Mouse (Mus musculus): ENCODE results near the gene Otop3. TPM values are rescaled to one million over a fixed set of nuclear protein-coding genes. Genes with fewer than 3 reads are reported as not detected.
A peak's percentile ranks its signal among the peaks of the same experiment; 100 is the strongest.
"Not testable (repeated sequence)": the region's sequence is repeated elsewhere in the genome, so short reads cannot be mapped to it uniquely, and the experiment has no call there.

The Otop3 gene
- total RNA-seq, 2 experiments from 2014 or later = not detected

DNA sequence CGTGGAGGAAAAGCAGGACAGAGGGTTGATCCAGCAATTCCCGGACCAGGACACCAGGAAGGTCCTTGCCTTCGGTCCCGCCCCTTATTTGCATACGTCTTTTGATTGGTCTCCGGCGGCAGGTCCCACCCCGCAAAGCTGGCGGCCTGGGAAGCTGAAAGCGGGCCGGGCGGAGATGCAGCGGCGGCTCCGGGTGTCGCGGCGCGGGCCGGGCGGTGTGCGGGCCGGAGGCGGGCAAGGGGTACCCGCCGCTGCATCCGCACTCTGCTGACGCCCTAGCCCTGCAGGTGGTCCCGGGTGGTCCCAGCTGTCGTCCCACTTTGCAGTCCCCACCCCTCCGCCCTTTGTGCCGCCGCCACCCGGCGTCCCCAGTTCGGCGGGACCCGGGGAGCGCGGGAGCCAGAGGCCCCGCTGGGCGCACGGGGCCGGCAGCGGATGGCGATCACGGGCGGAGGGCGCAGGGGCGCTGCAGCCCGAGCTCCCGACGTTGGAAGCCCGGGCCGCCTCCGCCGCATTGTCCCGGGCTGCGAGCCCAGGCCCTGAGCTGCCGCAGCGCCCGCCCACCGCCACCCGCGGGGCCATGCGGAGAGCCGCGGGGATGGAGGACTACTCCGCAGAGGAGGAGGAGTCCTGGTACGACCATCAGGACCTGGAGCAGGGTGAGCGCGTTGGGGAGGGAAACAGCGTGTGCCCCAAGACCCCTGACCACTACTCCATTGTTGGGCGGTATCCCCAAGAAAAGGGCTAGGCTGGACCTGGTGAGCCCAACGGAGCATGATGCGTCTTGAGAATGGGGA lies 47.4 kb downstream of the Otop3 start, which contains the start of gene Cdr2l:
Gene Cdr2l (plus strand): TSS at position 174 of the 797 bp plus-strand sequence.
- peak; percentile 93 for DNase-seq
- intact Hi-C loops (cut with DNase I; ENCODE audit: low total_unique reads) = no loop called here

DNA sequence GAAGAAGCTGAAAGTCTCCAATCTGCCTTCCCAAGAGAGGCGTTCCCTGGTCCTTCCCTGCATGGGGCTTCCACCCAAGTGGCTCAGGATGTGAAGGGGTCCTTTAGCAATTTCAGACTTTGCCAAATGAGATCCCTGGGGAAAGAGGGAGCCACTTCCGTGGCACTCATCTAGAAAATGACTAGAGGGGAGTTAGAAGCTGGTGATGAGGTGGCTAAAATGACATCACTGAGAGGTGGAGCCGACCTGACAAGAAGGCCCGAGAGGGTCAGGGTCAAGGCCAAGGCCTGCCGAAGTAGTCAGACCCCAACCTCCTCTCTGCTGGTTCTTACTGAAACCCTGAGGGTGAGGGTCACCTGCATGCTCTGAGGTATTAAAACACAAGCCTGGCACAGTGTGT lies 48.4 kb downstream of the Otop3 start:
- DNase-seq = no peak

DNA sequence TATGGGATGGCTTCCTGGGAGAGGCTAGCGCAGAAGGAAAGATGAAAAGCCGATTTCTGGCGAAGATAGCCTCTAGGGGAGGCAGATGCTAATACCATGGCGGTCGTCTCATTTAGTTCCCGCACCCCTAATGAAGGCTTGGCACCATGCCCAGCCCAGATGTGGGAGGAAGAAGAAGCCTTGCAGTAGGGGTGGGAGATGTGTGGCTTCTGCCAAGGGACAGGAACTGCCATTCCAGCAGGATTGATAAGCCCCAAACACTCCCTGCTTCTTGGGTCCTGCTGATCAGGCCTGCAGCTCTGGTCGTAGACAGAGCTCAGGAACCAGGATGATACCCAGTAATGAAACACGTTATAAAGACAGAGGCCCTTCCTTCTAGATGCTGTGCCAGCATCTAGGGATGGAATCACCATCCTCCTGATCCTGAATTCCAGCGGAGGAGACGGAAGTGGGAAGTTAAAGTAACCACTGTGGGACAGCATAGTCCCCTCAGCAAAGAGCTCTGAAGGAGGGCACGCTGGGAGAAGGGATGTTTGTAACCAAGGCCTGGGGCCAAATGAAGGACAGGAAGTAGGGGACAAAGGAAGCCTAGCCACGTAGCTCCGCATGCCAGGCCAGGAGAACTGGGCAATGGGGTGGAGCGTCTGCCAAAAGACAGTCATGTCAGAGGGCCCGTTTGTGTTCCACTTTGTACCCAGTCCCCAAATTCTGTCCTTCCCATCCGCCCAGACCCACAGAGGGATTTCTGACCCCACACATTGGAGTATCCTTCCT lies 49.4 kb downstream of the Otop3 start:
- DNase-seq = peak; percentile 36
- intact Hi-C loops (cut with DNase I; ENCODE audit: low total_unique reads) = no loop called here

More for the DNA sequence above, 48.4 kb downstream of the Otop3 start:
- intact Hi-C loops (cut with DNase I; ENCODE audit: low total_unique reads) = no loop called here

DNA sequence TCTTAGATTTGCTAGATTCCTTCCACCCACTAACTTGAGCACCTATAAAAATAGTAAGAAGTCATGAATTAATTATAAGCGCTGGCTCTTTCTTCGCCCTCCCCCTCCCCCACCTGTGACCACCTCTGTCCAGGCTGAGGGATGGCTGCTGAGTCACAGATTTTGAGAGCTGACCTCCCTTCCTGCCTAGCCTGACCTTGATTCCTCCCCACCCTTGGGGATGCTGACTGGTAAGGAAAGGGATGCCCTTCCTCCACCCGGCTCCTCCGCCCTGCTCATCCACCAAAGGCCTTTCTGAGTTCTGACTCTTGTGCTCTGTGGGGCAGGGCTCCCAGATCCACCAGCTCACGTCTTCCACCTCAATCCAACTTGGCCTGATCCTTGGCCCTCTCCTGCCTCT lies 50.1 kb downstream of the Otop3 start:
- intact Hi-C loops (cut with DNase I; ENCODE audit: low total_unique reads) = no loop called here
- no peak for DNase-seq

DNA sequence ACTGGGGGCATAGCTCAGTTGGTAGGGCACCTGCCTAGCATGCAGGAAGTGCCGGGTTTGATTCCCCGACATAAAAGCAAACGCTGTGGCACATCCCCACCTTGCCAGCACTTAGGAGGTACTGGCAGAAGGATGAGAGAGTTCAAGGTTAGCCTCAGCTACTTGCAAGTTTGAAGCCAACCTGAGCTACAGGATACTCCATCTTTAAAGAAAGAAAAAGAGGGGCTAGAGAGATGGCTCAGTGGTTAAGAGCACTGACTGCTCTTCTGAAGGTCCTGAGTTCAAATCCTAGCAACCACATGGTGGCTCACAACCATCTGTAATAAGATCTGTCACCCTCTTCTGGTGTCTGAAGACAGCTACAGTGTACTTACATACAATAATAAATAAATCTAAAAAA lies 52.3 kb downstream of the Otop3 start:
- intact Hi-C loops (cut with DNase I; ENCODE audit: low total_unique reads); DNase-seq: not testable (repeated sequence)

DNA sequence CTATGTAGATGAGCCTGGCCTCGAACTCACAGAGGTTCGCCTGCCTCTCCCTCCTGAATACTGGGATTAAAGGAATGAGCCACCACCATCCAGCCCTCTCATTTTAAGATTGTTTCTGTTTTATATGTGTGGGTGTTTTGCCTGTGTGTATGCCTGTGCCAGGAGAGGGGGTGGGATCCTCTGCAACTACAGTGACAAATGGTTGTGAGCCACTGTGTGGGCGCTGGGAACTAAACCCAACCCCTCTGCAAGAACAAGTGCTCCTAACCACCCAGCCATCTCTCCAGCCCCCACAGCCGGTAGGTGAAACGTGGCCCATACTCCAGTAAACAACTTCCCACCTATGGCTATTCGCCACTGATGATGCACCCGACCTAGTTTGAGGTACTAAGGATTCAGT lies 56.8 kb downstream of the Otop3 start:
- DNase-seq = no peak
- intact Hi-C loops (cut with DNase I; ENCODE audit: low total_unique reads) = no loop called here

GRCm38 (mm10) chr11:115393721-115394325 lies 59.3 kb downstream of the Otop3 start:
- intact Hi-C loops (cut with DNase I; ENCODE audit: low total_unique reads) = no loop called here
- DNase-seq = no peak

Other genes starting within 250 kb of the Otop3 start
- gene Rab37, start 243.3 kb upstream of the Otop3 start, total RNA-seq (2021) = under 1 TPM; 0.62 TPM
- gene Cd300lf, start 200.7 kb upstream of the Otop3 start, total RNA-seq (2021) = not detected
- gene Slc9a3r1, start 171.4 kb upstream of the Otop3 start, total RNA-seq (2021) = 1 to 10 TPM; 4.9 to 5.9 TPM
- gene Tmem104, start 147.2 kb upstream of the Otop3 start, total RNA-seq (2021) = 1 to 10 TPM; 4.5 to 4.9 TPM
- 10 to 100 TPM; 13.1 to 14.0 TPM for gene Nat9, start 146.9 kb upstream of the Otop3 start, total RNA-seq (2021)
- gene Grin2c, start 67.5 kb upstream of the Otop3 start, total RNA-seq (2021) = not detected
- gene Fdxr, start 57.7 kb upstream of the Otop3 start, total RNA-seq (2021) = 1 to 10 TPM; 5.4 to 6.0 TPM
- 1 to 10 TPM; 1.6 to 1.7 TPM for gene Fads6, start 37.1 kb upstream of the Otop3 start, total RNA-seq (2021)
- gene Otop2, start 27.6 kb upstream of the Otop3 start, total RNA-seq (2021) = not detected
- under 1 TPM; 0.25 to 0.73 TPM for gene Ush1g, start 12.7 kb upstream of the Otop3 start, total RNA-seq (2021)
- gene Hid1, start 33.0 kb downstream of the Otop3 start, total RNA-seq (2021) = 1 to 10 TPM; 2.9 to 4.3 TPM
- gene Cdr2l, start 47.2 kb downstream of the Otop3 start, total RNA-seq (2021) = 1 to 10 TPM; 4.8 to 8.3 TPM
- 100 to 1,000 TPM; 103 to 107 TPM for gene Mrpl58, start 69.0 kb downstream of the Otop3 start, total RNA-seq (2021)
- 1,000 to 10,000 TPM; 1,042 to 1,140 TPM for gene Atp5h, start 85.2 kb downstream of the Otop3 start, total RNA-seq (2021)
- 10 to 100 TPM; 12.8 to 15.5 TPM for gene Kctd2, start 85.4 kb downstream of the Otop3 start, total RNA-seq (2021)
- gene Trim80, start 105.8 kb downstream of the Otop3 start, total RNA-seq (2021) = not detected
- gene Slc16a5, start 127.7 kb downstream of the Otop3 start, total RNA-seq (2021) = not detected
- gene Armc7, start 140.9 kb downstream of the Otop3 start, total RNA-seq (2021) = 1 to 10 TPM; 1.4 TPM
- 10 to 100 TPM; 11.9 to 15.1 TPM for gene Nt5c, start 157.1 kb downstream of the Otop3 start, total RNA-seq (2021)
- gene Jpt1, start 179.7 kb downstream of the Otop3 start, total RNA-seq (2021) = 10 to 100 TPM; 84.9 to 97.5 TPM
- gene Sumo2, start 201.5 kb downstream of the Otop3 start, total RNA-seq (2021) = 100 to 1,000 TPM; 121 to 143 TPM
- gene Nup85, start 229.7 kb downstream of the Otop3 start, total RNA-seq (2021) = 10 to 100 TPM; 14.7 to 18.9 TPM

Measured in gastrocnemius, postnatal 14 days (tissue).